ENCODE assay signal across 11 mouse cellular contexts in the genomic region with DNA sequence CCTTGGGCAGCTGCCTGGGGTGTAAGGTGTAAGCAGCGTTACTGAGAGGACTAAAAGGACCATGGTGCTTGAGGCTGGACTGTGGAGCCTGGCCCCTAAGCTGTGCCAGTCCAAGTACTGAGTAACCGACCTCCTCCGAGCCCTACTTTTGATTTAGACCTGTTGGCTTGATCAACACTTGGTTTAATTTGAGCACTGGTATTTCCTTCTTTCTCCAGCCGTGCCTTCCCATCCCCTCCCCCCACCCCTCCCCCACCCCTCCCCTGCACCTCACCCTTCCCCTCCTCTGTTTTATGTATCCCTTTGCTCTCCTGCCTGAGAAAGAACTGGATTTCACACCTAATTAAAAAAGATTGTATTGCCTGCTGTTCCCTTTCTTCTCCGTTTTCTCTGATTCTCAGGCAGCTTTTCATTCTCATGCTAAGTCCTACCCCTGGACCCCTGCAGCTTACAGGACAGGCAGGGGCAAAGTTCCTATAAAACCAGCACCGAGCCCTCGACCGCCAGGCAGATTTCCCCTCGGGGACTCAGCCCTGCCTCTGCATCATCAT.
DNase-seq lines count a peak whose midpoint lies in the region; ATAC-seq and TF ChIP-seq lines count a peak whose summit lies in the region.
"Had no signal": no experiment of that assay in that cellular context is flagged by ENCODE, and none has a peak within 500 bp of the region (broad histone marks: within the 10 kb centered on the region; RNA-seq: fewer than 3 reads in every experiment).

No protein-coding gene starts in this region.

- peak overlapping the region; percentile 27 for H3K4me2 ChIP-seq in midbrain, embryonic 12.5 days (replicated peaks)
- H3K4me2 ChIP-seq: heart, embryonic 13.5 days had no signal

- 1% methylated on average over 9 of the region's 9 CpGs for WGBS in midbrain, embryonic 12.5 days

- peaks cover 6% of the 10 kb centered on the region; the same call in 1 of the 2 replicates for H3K27me3 ChIP-seq in ES-Bruce4 (ENCODE audit: control insufficient read depth, insufficient read depth, low read length, poor library complexity, severe bottlenecking)
- H3K27me3 ChIP-seq in midbrain, embryonic 12.5 days = no peaks in the 10 kb centered on the region
- H3K27me3 ChIP-seq: heart, embryonic 13.5 days had no signal

- no peak overlapping the region for H3K27ac ChIP-seq in ES-Bruce4 (ENCODE audit: insufficient read depth, low read length)
- peak overlapping the region; percentile 80 for H3K27ac ChIP-seq in midbrain, embryonic 12.5 days (replicated peaks)
- H3K27ac ChIP-seq: heart, embryonic 13.5 days had no signal

- H3K4me1 ChIP-seq in ES-Bruce4 (ENCODE audit: control insufficient read depth, insufficient read depth, low read length) = peaks cover 2% of the 10 kb centered on the region
- peaks cover 30% of the 10 kb centered on the region for H3K4me1 ChIP-seq in midbrain, embryonic 12.5 days

- H3K36me3 ChIP-seq in ES-Bruce4 (ENCODE audit: control insufficient read depth, insufficient read depth, low read length, poor library complexity, severe bottlenecking) = no peaks in the 10 kb centered on the region
- H3K36me3 ChIP-seq in midbrain, embryonic 12.5 days = peaks cover 32% of the 10 kb centered on the region

- no peak for TF ChIP-seq POLR2A in ES-Bruce4 (IDR thresholded peaks at IDR 0.05; ENCODE audit: insufficient read depth, low read length)

- no peak overlapping the region for H3K9ac ChIP-seq in ES-Bruce4 (ENCODE audit: low read depth, poor library complexity, severe bottlenecking)
- H3K9ac ChIP-seq in midbrain, embryonic 12.5 days (replicated peaks) = no peak overlapping the region
- H3K9ac ChIP-seq: heart, embryonic 13.5 days had no signal

- ATAC-seq in midbrain, embryonic 12.5 days (ENCODE audit: low FRiP score, low read depth) = peak; percentile 91

- TF ChIP-seq EP300 in ES-Bruce4 (IDR thresholded peaks at IDR 0.05; ENCODE audit: insufficient read depth, low read depth, low read length) = peak; percentile 57; the same call in 1 of the 2 replicates

- no peak for TF ChIP-seq CTCF in ES-Bruce4 (IDR thresholded peaks at IDR 0.05; ENCODE audit: low read depth, low read length)

- H3K9me3 ChIP-seq in ES-Bruce4 (replicated peaks; ENCODE audit: control insufficient read depth, insufficient read depth, low read length, poor library complexity, severe bottlenecking) = peaks cover 9% of the 10 kb centered on the region; the same call in 1 of the 2 replicates
- 0 out of 2 replicates have a peak, but pooled peaks cover 2% of the 10 kb centered on the region for H3K9me3 ChIP-seq in midbrain, embryonic 12.5 days
- H3K9me3 ChIP-seq: heart, embryonic 13.5 days had no signal

- H3K4me3 ChIP-seq in ES-Bruce4 (ENCODE audit: low read depth, low read length) = no peak overlapping the region
- H3K4me3 ChIP-seq in midbrain, embryonic 12.5 days = no peak overlapping the region
- H3K4me3 ChIP-seq: heart, embryonic 13.5 days had no signal

- DNase-seq in embryo, embryonic 11.5 days (ENCODE audit: low read depth, low spot score) = peak; percentile 11
- peak; percentile 64 for DNase-seq in forelimb bud, embryonic 11.5 days (ENCODE audit: low read depth, low spot score)
- no peak for DNase-seq in T-cell, adult 2 months (ENCODE audit: low spot score)
- DNase-seq in right cerebral cortex, postnatal 25 days = no peak
- DNase-seq in testis, postnatal 14 days (ENCODE audit: low spot score) = no peak
- no peak for DNase-seq in heart, postnatal 36 days
- DNase-seq: cerebellum, postnatal 36 days; lung, adult 18-20 months had no signal

- intact Hi-C loops in heart, postnatal 36 days (cut with DNase I) = no loop called here

Comparison
In these comparisons a context has a peak if more than half of its experiments do, and no peak if none do; other contexts are left out.
1. DNase-seq: peak in embryo, embryonic 11.5 days (single experiment) and forelimb bud, embryonic 11.5 days (single experiment); none in T-cell, adult 2 months (single experiment), right cerebral cortex, postnatal 25 days (single experiment), testis, postnatal 14 days (single experiment) and heart, postnatal 36 days (0 of 2).